Mouse (Mus musculus): ENCODE results near the gene Gm43064.

DNA sequence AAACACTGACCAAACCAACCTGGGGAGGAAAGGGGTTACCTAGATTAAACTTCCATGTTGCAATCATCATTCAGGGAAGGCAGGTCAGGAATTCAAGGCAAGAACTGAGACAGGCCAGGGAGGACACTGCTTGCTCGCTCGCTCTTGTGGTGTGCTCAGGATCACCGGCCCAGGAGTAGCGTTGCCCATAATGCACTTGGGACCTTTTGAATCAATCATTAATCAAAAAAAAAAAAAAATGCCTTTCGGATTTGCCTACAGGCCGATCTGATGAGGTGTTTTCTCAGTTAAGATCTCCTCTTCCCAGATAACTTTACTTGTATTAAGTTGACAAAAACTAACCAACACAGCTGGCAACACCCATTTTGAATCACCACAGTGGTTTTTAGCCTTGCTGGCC is 54.8 kb downstream of the Gm43064 start:
- TF ChIP-seq CTCF (IDR thresholded peaks at IDR 0.05; ENCODE audit: low read depth) (no peak), EP300 (IDR thresholded peaks at IDR 0.05; ENCODE audit: low read depth) (no peak)

Measured in heart, postnatal 0 days (tissue).